In the genomic region with DNA sequence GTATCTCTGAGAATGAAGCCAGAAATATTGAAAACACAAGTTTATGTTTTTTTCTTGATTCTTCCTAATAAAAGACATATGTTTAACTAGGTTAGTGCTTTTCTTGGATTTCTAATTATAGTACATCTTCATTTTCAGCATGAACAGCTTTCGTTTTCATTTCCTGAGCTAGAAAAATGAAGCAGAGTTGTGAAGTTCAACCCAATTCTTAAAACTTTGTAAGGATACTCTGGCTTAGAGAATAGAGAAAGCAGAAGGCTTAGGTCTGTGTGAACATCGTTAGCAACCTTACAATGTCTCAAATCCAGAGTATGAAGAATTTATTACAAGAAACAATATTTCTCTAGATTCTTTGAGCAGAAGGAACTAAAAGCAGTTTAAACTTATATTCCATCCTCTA, we compare ENCODE assay signal across 28 mouse cellular contexts.
"Had no signal": no experiment of that assay in that cellular context is flagged by ENCODE, and none has a peak within 500 bp of the region (broad histone marks: within the 10 kb centered on the region; RNA-seq: fewer than 3 reads in every experiment).

No protein-coding gene starts in this region.

- H3K4me3 ChIP-seq: limb, embryonic 10.5 days; limb, embryonic 12.5 days; limb, embryonic 13.5 days; limb, embryonic 15.5 days; liver, embryonic 12.5 days; liver, embryonic 13.5 days; liver, embryonic 15.5 days; lung, embryonic 15.5 days; megakaryocyte, embryonic 14.5 days; midbrain, embryonic 10.5 days; midbrain, embryonic 12.5 days; midbrain, embryonic 13.5 days; midbrain, embryonic 15.5 days; myocyte had no signal

- DNase-seq: liver; liver, embryonic 13.5 days; liver, postnatal 0 days; lung, adult 18-20 months; lung, adult 2 months; lung, embryonic 14.5 days; lung, postnatal 10 days; lung, postnatal 14 days; lung, postnatal 36 days; lung, postnatal 4 days; midbrain, embryonic 14.5 days had no signal

- ATAC-seq: liver, embryonic 12.5 days; liver, postnatal 0 days; lung, postnatal 0 days; midbrain, embryonic 13.5 days; midbrain, embryonic 15.5 days; midbrain, embryonic 16.5 days had no signal

- H3K27ac ChIP-seq: limb, embryonic 10.5 days; limb, embryonic 12.5 days; limb, embryonic 13.5 days; limb, embryonic 15.5 days; liver, embryonic 12.5 days; liver, embryonic 13.5 days; liver, embryonic 14.5 days; liver, embryonic 15.5 days; lung, embryonic 15.5 days; macrophage; midbrain, embryonic 10.5 days; midbrain, embryonic 12.5 days; midbrain, embryonic 13.5 days; midbrain, embryonic 15.5 days had no signal
